Mouse (Mus musculus): Measurements from ENCODE around the gene Iqcf6.

- no peak for TF ChIP-seq CTCF (IDR thresholded peaks at IDR 0.05; ENCODE audit: low read depth, low read length)
- TF ChIP-seq POLR2A (IDR thresholded peaks at IDR 0.05; ENCODE audit: borderline replicate concordance, low read depth, low read length) = no peak
These were observed 15.0 kb downstream of the Iqcf6 start for GRCm38 (mm10) chr9:106641346-106641745.
